Mouse (Mus musculus) adrenal gland, adult 2 months (tissue): ENCODE data around the gene Cmip. TPM values are rescaled to one million over a fixed set of nuclear protein-coding genes. Genes with fewer than 3 reads are reported as not detected.
A peak's percentile ranks its signal among the peaks of the same experiment; 100 is the strongest.

Source experiments
- DNase-seq: peaks from one replicate; pipeline ENCODE4 v3.0.0; 2021
- polyA plus RNA-seq: library from polyadenylated mRNA; depleted of rRNA; stranded (reverse); fragments of >200 nt; gene quantifications from 2 replicates; pipeline ENCODE4 v1.2.3, GENCODE M21; 2012
- total RNA-seq, 2 experiments: library from RNA; stranded (reverse); gene quantifications; 2 replicates each; pipeline ENCODE4 v1.2.3; 2021

The Cmip gene
- total and polyA plus RNA-seq, 3 experiments: 99.3 to 171 (median 133) TPM

GRCm38 (mm10) chr8:117324821-117325220 lies 68.0 kb downstream of the Cmip start:
- peak; percentile 69 for DNase-seq

GRCm38 (mm10) chr8:117326735-117327134 lies 69.9 kb downstream of the Cmip start:
- no peak for DNase-seq

DNA sequence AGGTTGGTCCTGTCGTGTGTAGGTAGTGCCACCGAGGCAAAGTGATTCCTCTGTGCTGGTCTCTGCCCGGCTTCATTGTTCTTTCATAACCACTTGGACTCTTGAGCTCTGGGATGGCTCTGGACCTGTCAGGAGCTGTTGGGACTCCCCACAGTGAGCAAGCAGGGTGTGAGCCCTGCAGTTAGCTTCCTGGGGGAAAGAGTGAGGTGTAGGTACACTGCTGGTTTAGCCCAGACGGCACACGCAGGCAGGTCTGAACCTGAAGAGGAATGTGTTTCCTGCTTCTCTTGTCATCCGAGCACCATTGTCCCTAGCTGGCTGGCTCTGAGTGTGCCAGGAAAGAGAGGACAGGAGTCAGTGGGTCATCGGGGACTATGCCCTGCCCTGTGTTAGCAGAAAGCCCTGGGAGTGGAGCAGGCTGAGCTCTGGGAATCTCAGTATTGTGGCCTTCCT lies 70.5 kb downstream of the Cmip start:
- DNase-seq: no peak

- peak; percentile 59 for DNase-seq
Measured at GRCm38 (mm10) chr8:117328758-117329157, 71.9 kb downstream of the Cmip start.

GRCm38 (mm10) chr8:117329167-117329566 lies 72.3 kb downstream of the Cmip start:
- no peak for DNase-seq

- DNase-seq: no peak
Measured at GRCm38 (mm10) chr8:117329903-117330302, 73.0 kb downstream of the Cmip start.

DNA sequence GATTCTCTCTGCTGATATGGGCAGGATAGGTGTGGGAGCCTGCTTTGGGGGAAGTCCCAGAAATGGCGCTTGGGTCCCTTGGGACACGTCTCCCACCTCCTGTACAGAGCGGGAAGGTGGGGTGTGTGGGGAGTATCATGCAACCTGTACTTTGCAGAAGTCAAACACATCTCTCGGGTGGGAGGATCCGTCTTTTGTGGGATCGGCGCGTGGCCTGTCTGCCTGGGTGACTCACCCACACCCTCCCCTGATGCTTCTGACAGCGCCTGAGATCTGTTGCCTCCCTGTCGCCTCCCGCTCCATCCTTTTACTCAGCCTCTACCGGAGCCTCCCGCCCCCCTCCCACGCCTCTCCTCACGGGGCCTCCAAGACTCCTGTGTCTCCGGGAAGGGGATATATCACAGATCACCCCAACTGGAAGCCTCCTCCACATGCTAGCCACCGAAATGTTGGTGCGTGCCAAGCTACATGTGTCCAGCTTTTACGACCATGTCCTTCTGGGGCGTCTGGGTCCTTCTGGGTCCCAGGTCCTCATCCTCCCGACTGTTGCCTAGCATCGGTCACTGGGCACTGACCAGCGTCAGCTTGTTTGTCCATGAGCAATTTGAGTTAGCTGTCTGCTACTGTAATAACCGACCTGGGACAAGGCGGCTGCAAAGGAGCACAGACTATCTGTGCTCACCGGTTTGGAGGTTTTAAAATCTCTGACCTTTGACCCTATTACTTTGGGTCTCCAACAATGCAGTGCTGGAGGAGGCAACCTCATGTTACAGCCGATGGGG lies 75.6 kb downstream of the Cmip start:
- no peak for DNase-seq

DNA sequence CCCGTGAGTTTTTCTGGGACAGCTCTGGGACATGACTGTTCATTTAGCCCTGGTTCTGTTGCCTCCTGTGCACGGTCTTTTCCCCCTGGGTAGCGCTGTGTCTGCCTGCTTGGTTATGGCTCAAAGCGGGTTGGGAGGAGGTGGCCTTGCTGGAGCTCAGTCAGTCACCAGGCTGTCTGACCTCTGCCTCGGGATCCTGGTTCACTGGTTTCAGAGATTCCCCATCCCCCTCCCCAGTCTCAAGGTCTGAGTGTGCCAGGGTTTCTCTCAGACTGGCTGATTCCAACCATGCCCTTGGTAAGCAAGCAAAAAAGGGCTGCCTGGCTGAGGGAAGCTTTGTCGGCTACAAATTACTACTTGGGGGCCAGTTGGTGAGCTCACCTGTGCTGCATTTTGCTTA lies 76.8 kb downstream of the Cmip start:
- peak; percentile 92 for DNase-seq

DNA sequence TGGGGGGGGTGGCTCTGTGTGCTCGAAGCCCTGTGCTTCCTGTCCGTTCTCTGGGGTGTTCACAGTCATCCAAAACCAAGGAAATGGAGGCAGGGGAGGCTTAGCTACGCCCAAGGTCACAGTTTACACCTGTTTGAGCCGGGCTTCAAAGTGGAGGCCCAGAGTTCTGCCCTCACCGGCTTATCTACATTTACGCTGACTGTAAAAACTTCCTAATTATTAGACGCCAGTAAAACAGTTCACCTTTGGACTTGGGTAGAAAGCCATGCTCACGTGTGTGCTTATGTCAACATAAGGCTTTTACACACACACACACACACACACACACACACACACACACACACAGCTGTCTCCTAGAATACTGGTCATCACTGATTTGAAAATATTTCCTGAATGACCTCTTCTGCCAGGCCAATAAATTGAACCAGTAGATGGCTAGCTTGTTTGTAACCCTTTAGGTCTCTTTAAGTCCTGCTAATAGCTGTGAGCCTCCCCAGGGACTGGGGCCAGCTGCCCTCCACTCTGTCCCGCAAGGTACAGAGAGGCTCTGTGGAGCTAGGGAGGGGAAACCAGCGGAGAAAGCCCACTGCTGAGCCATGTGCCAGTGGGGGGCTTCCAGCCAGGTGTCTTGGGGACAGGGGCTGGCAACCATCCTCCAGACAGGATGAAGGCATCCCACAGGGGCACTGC lies 77.3 kb downstream of the Cmip start:
- no peak for DNase-seq

DNA sequence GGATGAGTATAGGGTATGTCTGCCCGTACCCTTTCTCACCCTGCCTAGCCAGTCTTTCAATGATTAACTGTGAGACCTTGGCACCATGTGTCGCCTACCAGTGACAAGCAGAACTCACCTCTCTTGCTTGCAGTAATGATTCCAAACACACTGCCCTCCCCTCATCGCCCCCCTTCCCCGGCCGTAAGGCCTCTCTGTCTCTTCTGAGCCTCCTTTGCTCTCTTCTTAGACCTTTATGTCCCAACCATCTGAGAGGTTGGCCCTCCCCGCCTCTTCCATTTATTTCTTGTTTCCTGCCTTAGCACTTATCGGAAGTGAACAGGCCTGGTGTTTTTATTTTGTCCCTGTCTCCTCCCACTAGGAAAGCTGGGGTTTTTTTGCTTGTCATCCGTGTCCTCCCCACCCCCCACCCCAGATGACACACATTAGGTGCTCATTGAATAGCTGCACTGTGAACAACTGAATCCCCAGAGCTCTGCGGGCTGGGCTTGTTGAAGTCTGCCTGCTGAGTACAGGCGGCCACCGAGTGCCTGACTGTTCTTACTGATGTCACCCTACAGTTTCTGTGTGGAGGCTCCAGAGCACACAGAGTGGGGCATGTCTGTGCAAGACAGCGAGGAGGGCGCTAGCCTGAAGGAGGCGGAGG lies 78.0 kb downstream of the Cmip start:
- peak; percentile 49 for DNase-seq

- no peak for DNase-seq
Measured at GRCm38 (mm10) chr8:117335423-117335822, 78.6 kb downstream of the Cmip start.

DNA sequence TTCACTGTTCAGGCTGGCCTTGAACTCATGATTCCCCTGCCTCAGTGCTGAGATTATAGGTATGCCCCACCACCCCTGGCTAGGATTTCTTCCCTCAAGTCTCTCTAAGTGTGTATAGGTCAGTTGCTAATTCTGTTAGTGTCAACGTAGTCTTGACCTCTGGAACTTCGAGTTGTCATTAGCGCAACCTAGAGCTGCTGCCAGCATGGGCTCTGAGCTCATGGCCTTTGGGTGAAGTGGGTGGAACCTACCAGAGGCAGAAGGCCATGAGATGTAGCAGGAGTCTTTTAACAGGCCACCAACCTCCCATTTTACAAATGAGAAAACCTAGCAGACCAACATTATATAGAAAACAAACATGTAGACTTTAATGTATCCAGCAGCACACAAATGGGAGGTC lies 80.3 kb downstream of the Cmip start:
- peak; percentile 62 for DNase-seq

GRCm38 (mm10) chr8:117338678-117339077 lies 81.8 kb downstream of the Cmip start:
- no peak for DNase-seq

- DNase-seq: peak; percentile 79
Measured at GRCm38 (mm10) chr8:117339296-117339957, 82.6 kb downstream of the Cmip start.

GRCm38 (mm10) chr8:117339958-117340651 lies 83.2 kb downstream of the Cmip start:
- peak; percentile 71 for DNase-seq

DNA sequence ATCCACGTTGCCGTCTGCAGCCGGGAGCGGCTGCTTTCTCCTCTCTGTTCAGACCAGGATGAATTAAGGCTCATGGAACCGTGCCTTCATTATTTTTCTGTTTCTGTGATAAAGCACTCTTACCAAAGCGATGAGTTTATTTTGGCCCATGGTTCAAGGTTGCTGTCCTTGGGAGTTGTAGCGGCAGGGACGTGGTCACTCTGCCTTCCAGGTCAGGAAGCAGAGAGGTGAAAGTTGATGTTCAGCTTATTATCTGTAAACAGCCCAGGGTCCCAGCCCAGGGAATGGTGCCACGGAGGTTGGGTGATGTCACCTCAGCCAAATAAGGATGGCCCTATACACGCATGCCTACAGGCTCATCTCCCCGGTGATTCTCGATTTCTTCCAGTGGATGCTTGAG lies 83.9 kb downstream of the Cmip start:
- peak; percentile 86 for DNase-seq

GRCm38 (mm10) chr8:117342735-117343385 lies 86.0 kb downstream of the Cmip start:
- DNase-seq: no peak

GRCm38 (mm10) chr8:117343484-117343883 lies 86.6 kb downstream of the Cmip start:
- no peak for DNase-seq

DNA sequence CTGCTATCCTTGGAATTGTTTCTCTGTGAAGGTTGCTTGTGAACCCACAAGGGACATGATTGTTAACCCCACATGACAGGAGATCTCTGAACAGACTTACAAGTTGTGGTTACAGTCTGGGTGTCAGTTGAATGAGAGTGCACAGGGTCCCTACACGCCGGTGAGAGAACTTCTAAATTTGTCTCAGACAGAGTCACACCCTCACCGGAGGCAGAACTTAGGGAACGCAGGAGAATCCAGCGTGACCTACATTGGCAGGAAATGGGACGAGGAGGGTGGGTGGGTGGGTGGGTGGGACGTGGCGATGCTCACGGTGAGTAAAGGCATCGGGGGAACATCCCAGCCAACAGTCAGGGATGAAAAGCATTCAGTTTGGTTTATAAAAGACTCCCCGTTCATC lies 88.0 kb downstream of the Cmip start:
- no peak for DNase-seq

GRCm38 (mm10) chr8:117345376-117345775 lies 88.5 kb downstream of the Cmip start:
- DNase-seq: no peak

DNA sequence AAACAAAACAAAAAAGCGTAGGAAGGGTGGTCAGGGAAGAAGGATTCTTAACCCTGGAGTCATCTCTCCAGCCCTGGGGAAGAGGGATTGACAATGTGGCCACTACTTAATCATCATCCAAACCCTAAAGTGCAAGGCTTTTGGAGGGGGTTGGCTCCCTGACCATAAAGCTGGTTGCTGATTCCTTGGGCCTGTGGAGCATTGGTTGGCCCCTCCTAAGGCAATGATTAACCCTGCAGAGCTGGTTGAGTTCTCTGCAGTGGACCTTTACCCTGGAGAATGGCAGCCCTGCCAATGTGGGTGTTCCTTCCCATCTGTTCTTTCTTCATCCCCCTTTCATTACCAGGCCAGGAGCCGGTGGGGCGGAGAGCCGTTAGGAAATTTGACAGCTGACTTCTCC lies 90.7 kb downstream of the Cmip start:
- DNase-seq: no peak
